Mouse (Mus musculus) stomach, embryonic 15.5 days (tissue): ENCODE data around the gene Prrc2a. TPM values are rescaled to one million over a fixed set of nuclear protein-coding genes. Genes with fewer than 3 reads are reported as not detected.
A peak's percentile ranks its signal among the peaks of the same experiment; 100 is the strongest.

Experiments
- ATAC-seq: fragments of 200-750 bp; cut with Nextera tagmentation; 2 replicates; pipeline ENCODE4 v1.8.0; 2017; ENCODE audit warnings: low read depth, moderate number of reproducible peaks, moderate TSS enrichment; ENCODE audit not compliant: insufficient read depth, low FRiP score
- H3K27ac ChIP-seq: fragments of 300-500 bp; sonication (generic); 2 replicates; pipeline ENCODE4 v1.5.1; 2015; ENCODE audit warnings: mild to moderate bottlenecking, inconsistent platforms
- H3K27me3 ChIP-seq: fragments of 300-500 bp; sonication (generic); replicated peaks from 2 replicates; pipeline ENCODE4 v1.6.1; 2015; ENCODE audit warnings: inconsistent platforms
- H3K36me3 ChIP-seq: fragments of 300-500 bp; sonication (generic); 2 replicates; pipeline ENCODE4 v1.6.1; 2015; ENCODE audit warnings: inconsistent platforms
- H3K4me1 ChIP-seq: fragments of 300-500 bp; sonication (generic); 2 replicates; pipeline ENCODE4 v1.6.1; 2015; ENCODE audit warnings: inconsistent platforms
- H3K4me2 ChIP-seq: fragments of 300-500 bp; sonication (generic); 2 replicates; pipeline ENCODE4 v1.6.1; 2015; ENCODE audit warnings: mild to moderate bottlenecking, inconsistent platforms
- H3K4me3 ChIP-seq: fragments of 300-500 bp; sonication (generic); replicated peaks from 2 replicates; pipeline ENCODE4 v1.5.1; 2015; ENCODE audit warnings: inconsistent platforms
- H3K9ac ChIP-seq: fragments of 300-500 bp; sonication (generic); 2 replicates; pipeline ENCODE4 v1.6.1; 2015; ENCODE audit warnings: inconsistent platforms
- H3K9me3 ChIP-seq: fragments of 300-500 bp; sonication (generic); 2 replicates; pipeline ENCODE4 v1.6.1; 2016; ENCODE audit warnings: inconsistent platforms
- WGBS: fragments of 180-500 bp; shearing (Covaris S2); methylation state at CpG from one replicate; pipeline ENCODE4 v1.1.7; 2015; 5-methylcytosine and 5-hydroxymethylcytosine counted together
- polyA plus RNA-seq: library from polyadenylated mRNA; unstranded; fragments of >200 nt; fragmentation: Nextera tagmentation; extraction: Ambion mirVana; gene quantifications from 2 replicates; pipeline ENCODE4 v1.2.1, GENCODE M21; 2015

Prrc2a gene
- polyA plus RNA-seq = 148 and 172 TPM in 2 replicates

- no peaks in the 10 kb centered on the region for H3K27me3 ChIP-seq
- H3K36me3 ChIP-seq = peaks cover 23% of the 10 kb centered on the region
- H3K9me3 ChIP-seq = no peaks in the 10 kb centered on the region
- peak within 1 kb of the TSS; percentile 76 for H3K4me2 ChIP-seq
- H3K9ac ChIP-seq = peak within 1 kb of the TSS; percentile 100
- ATAC-seq = peak; percentile 97
- peak within 1 kb of the TSS; percentile 100 for H3K4me3 ChIP-seq
- WGBS = under 1% methylated on average over 73 of the region's 89 CpGs
- peak within 1 kb of the TSS; percentile 100 for H3K27ac ChIP-seq
- peaks cover 16% of the 10 kb centered on the region for H3K4me1 ChIP-seq
Observed at GRCm38 (mm10) chr17:35164568-35165450, at the start of gene Prrc2a. TSS of gene Prrc2a (minus strand) at chr17:35164897.

- no peak for ATAC-seq
- Histone ChIP-seq H3K9me3 (no peaks in the 10 kb centered on the region), H3K4me1 (no peaks in the 10 kb centered on the region), H3K27me3 (no peaks in the 10 kb centered on the region), H3K4me3 (no peak overlapping the region), H3K4me2 (no peak overlapping the region), H3K27ac (no peak overlapping the region), H3K9ac (no peak overlapping the region), H3K36me3 (no peaks in the 10 kb centered on the region)
- WGBS = 87% methylated on average over 5 of the region's 5 CpGs
Observed at GRCm38 (mm10) chr17:35213071-35213470, 48.4 kb upstream of the Prrc2a start.

GRCm38 (mm10) chr17:35210593-35210992, 45.9 kb upstream of the Prrc2a start:
- no peaks in the 10 kb centered on the region for H3K27me3 ChIP-seq
- no peaks in the 10 kb centered on the region for H3K4me1 ChIP-seq
- no peak for ATAC-seq
- no peak overlapping the region for H3K9ac ChIP-seq
- H3K27ac ChIP-seq = no peak overlapping the region
- H3K9me3 ChIP-seq = no peaks in the 10 kb centered on the region
- H3K4me2 ChIP-seq = no peak overlapping the region
- 49% methylated on average over 3 of the region's 3 CpGs for WGBS
- H3K4me3 ChIP-seq = no peak overlapping the region
- H3K36me3 ChIP-seq = no peaks in the 10 kb centered on the region

- H3K9me3 ChIP-seq = no peaks in the 10 kb centered on the region
- no peak overlapping the region for H3K27ac ChIP-seq
- H3K27me3 ChIP-seq = peaks cover 3% of the 10 kb centered on the region; the same call in 1 of the 2 replicates
- no peaks in the 10 kb centered on the region for H3K36me3 ChIP-seq
- ATAC-seq = no peak
- no peak overlapping the region for H3K9ac ChIP-seq
- H3K4me3 ChIP-seq = no peak overlapping the region
- WGBS = 76% methylated on average over 12 of the region's 12 CpGs
- H3K4me1 ChIP-seq = 0 out of 2 replicates have a peak, but pooled peaks cover 5% of the 10 kb centered on the region
- no peak overlapping the region for H3K4me2 ChIP-seq
Observed at GRCm38 (mm10) chr17:35209785-35210535, 45.3 kb upstream of the Prrc2a start.

GRCm38 (mm10) chr17:35205380-35205769, 40.7 kb upstream of the Prrc2a start:
- no peak for ATAC-seq
- no peak overlapping the region for H3K27ac ChIP-seq
- peaks cover 12% of the 10 kb centered on the region for H3K27me3 ChIP-seq
- 0 out of 2 replicates have a peak, but pooled peaks cover 9% of the 10 kb centered on the region for H3K4me1 ChIP-seq
- no peaks in the 10 kb centered on the region for H3K9me3 ChIP-seq
- H3K36me3 ChIP-seq = no peaks in the 10 kb centered on the region
- H3K4me2 ChIP-seq = no peak overlapping the region
- 46% methylated on average over 10 of the region's 10 CpGs for WGBS
- H3K9ac ChIP-seq = no peak overlapping the region; the same call in 1 of the 2 replicates
- H3K4me3 ChIP-seq = no peak overlapping the region

- H3K27ac ChIP-seq = no peak within 1 kb of the TSS
- peaks cover 12% of the 10 kb centered on the region for H3K27me3 ChIP-seq
- H3K9me3 ChIP-seq = no peaks in the 10 kb centered on the region
- H3K4me2 ChIP-seq = no peak within 1 kb of the TSS
- H3K4me1 ChIP-seq = 0 out of 2 replicates have a peak, but pooled peaks cover 9% of the 10 kb centered on the region
- no peak for ATAC-seq
- no peak within 1 kb of the TSS; the same call in 1 of the 2 replicates for H3K9ac ChIP-seq
- 30% methylated on average over 20 of the region's 20 CpGs for WGBS
- no peaks in the 10 kb centered on the region for H3K36me3 ChIP-seq
- no peak within 1 kb of the TSS for H3K4me3 ChIP-seq
Observed at GRCm38 (mm10) chr17:35204494-35205379, 40.0 kb upstream of the Prrc2a start, which contains the start of gene Lta. TSS of gene Lta (minus strand) at chr17:35205351.

- H3K9ac ChIP-seq = no peak overlapping the region
- peaks cover 16% of the 10 kb centered on the region for H3K27me3 ChIP-seq
- no peak overlapping the region for H3K4me2 ChIP-seq
- 0 out of 2 replicates have a peak, but pooled peaks cover 9% of the 10 kb centered on the region for H3K4me1 ChIP-seq
- no peak overlapping the region for H3K27ac ChIP-seq
- H3K4me3 ChIP-seq = no peak overlapping the region
- H3K9me3 ChIP-seq = no peaks in the 10 kb centered on the region
- ATAC-seq = no peak
- WGBS = 75% methylated on average over 4 of the region's 4 CpGs
- H3K36me3 ChIP-seq = no peaks in the 10 kb centered on the region
Observed at GRCm38 (mm10) chr17:35202442-35202841, 37.7 kb upstream of the Prrc2a start.

GRCm38 (mm10) chr17:35201787-35202186, 37.1 kb upstream of the Prrc2a start, which contains the start of gene Tnf:
TSS of gene Tnf (minus strand) at chr17:35202007.
- ATAC-seq = no peak
- H3K9me3 ChIP-seq = no peaks in the 10 kb centered on the region
- 0 out of 2 replicates have a peak, but pooled peaks cover 9% of the 10 kb centered on the region for H3K4me1 ChIP-seq
- H3K4me3 ChIP-seq = peak within 1 kb of the TSS; percentile 8
- no peak within 1 kb of the TSS for H3K27ac ChIP-seq
- no peaks in the 10 kb centered on the region for H3K36me3 ChIP-seq
- H3K9ac ChIP-seq = no peak within 1 kb of the TSS
- H3K27me3 ChIP-seq = peaks cover 16% of the 10 kb centered on the region
- 26% methylated on average over 13 of the region's 13 CpGs for WGBS
- H3K4me2 ChIP-seq = no peak within 1 kb of the TSS; the same call in 1 of the 2 replicates

- peak overlapping the region; percentile 8; the same call in 1 of the 2 replicates for H3K4me3 ChIP-seq
- H3K4me2 ChIP-seq = no peak overlapping the region
- 60% methylated on average over 11 of the region's 11 CpGs for WGBS
- 0 out of 2 replicates have a peak, but pooled peaks cover 9% of the 10 kb centered on the region for H3K4me1 ChIP-seq
- no peaks in the 10 kb centered on the region for H3K9me3 ChIP-seq
- no peak overlapping the region for H3K27ac ChIP-seq
- peaks cover 16% of the 10 kb centered on the region for H3K27me3 ChIP-seq
- no peak overlapping the region for H3K9ac ChIP-seq
- no peaks in the 10 kb centered on the region for H3K36me3 ChIP-seq
- ATAC-seq = no peak
Observed at GRCm38 (mm10) chr17:35201128-35201527, 36.4 kb upstream of the Prrc2a start.

GRCm38 (mm10) chr17:35200398-35200797, 35.7 kb upstream of the Prrc2a start:
- Histone ChIP-seq H3K9me3 (no peaks in the 10 kb centered on the region), H3K4me3 (no peak overlapping the region), H3K36me3 (no peaks in the 10 kb centered on the region), H3K27ac (no peak overlapping the region), H3K9ac (no peak overlapping the region), H3K4me2 (no peak overlapping the region), H3K4me1 (peaks cover 14% of the 10 kb centered on the region; the same call in 1 of the 2 replicates), H3K27me3 (peaks cover 21% of the 10 kb centered on the region)
- WGBS = 72% methylated on average over 11 of the region's 11 CpGs
- no peak for ATAC-seq

GRCm38 (mm10) chr17:35198946-35199345, 34.2 kb upstream of the Prrc2a start:
- Histone ChIP-seq H3K36me3 (no peaks in the 10 kb centered on the region), H3K4me3 (no peak overlapping the region), H3K9me3 (no peaks in the 10 kb centered on the region), H3K4me2 (no peak overlapping the region), H3K4me1 (peaks cover 18% of the 10 kb centered on the region; the same call in 1 of the 2 replicates), H3K27me3 (peaks cover 24% of the 10 kb centered on the region), H3K27ac (no peak overlapping the region), H3K9ac (no peak overlapping the region)
- ATAC-seq = no peak
- WGBS = 31% methylated on average over 8 of the region's 8 CpGs
